Mouse (Mus musculus) liver, embryonic 16.5 days (tissue): ENCODE data around the gene Zfp704. TPM values are rescaled to one million over a fixed set of nuclear protein-coding genes. Genes with fewer than 3 reads are reported as not detected.

Experiments used
- ATAC-seq: fragments of 200-750 bp; cut with Nextera tagmentation; 2 replicates; pipeline ENCODE4 v1.8.0; 2017; ENCODE audit warnings: low read depth, mild to moderate bottlenecking, moderate number of reproducible peaks, moderate library complexity
- H3K27ac ChIP-seq: fragments of 300-500 bp; sonication (generic); 2 replicates; pipeline ENCODE4 v1.5.1; 2014; ENCODE audit warnings: mild to moderate bottlenecking, low read length
- H3K27me3 ChIP-seq: fragments of 300-500 bp; sonication (generic); 2 replicates; pipeline ENCODE4 v1.6.1; 2014; ENCODE audit warnings: low read depth, low read length, mixed read lengths; ENCODE audit not compliant: control insufficient read depth, insufficient read depth
- H3K36me3 ChIP-seq: fragments of 300-500 bp; sonication (generic); 2 replicates; pipeline ENCODE4 v1.6.1; 2014; ENCODE audit warnings: mild to moderate bottlenecking; ENCODE audit not compliant: control insufficient read depth, insufficient read depth
- H3K4me1 ChIP-seq: fragments of 300-500 bp; sonication (generic); 2 replicates; pipeline ENCODE4 v1.6.1; 2014; ENCODE audit warnings: low read depth, low read length, mixed read lengths; ENCODE audit not compliant: control insufficient read depth
- H3K4me2 ChIP-seq: fragments of 300-500 bp; sonication (generic); 2 replicates; pipeline ENCODE4 v1.6.1; 2014; ENCODE audit warnings: low read depth, low read length, mixed read lengths
- H3K4me3 ChIP-seq: fragments of 300-500 bp; sonication (generic); 2 replicates; pipeline ENCODE4 v1.5.1; 2014; ENCODE audit warnings: low read depth, mild to moderate bottlenecking, low read length
- H3K9ac ChIP-seq: fragments of 300-500 bp; sonication (generic); 2 replicates; pipeline ENCODE4 v1.6.1; 2014; ENCODE audit warnings: low read depth, low read length
- H3K9me3 ChIP-seq: fragments of 300-500 bp; sonication (generic); replicated peaks from 2 replicates; pipeline ENCODE4 v1.6.1; 2016; ENCODE audit warnings: low read length; ENCODE audit not compliant: control insufficient read depth
- WGBS: fragments of 180-500 bp; shearing (Covaris S2); extraction: QIAGEN DNeasy Blood & Tissue Kit; methylation state at CpG from one replicate; pipeline ENCODE4 v1.1.7; 2014; ENCODE audit not compliant: insufficient replicate concordance; 5-methylcytosine and 5-hydroxymethylcytosine counted together
- polyA plus RNA-seq: library from polyadenylated mRNA; unstranded; fragments of >200 nt; fragmentation: Nextera tagmentation; extraction: Ambion mirVana; gene quantifications from 2 replicates; pipeline ENCODE4 v1.2.1, GENCODE M21; 2015

Gene Zfp704
- polyA plus RNA-seq, 1 experiment from 2014 or later: 0.97 TPM

DNA sequence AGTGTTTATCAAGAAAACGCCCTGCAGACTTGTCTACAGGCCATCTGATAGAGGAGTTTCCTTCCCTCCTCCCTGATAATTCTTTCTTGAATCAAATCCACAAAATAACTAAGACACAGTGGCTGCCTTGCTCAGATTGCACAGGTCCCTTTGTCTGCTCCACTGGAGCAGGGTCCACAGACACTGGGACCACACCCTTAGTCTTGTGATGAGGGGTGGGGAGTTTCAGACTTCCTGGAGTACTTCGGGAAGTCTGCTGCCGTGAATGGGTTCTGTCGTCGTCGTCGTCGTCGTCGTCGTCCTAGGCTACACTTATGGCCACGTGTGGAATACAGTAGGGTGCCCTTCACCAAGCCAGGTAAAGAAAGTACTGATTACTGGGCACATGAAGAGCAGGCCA is 4.8 kb upstream of the Zfp704 start:
- Histone ChIP-seq H3K4me2 (no peak overlapping the region), H3K36me3 (no peaks in the 10 kb centered on the region), H3K4me3 (no peak overlapping the region), H3K9me3 (no peaks in the 10 kb centered on the region), H3K27me3 (peaks cover 7% of the 10 kb centered on the region), H3K9ac (no peak overlapping the region), H3K27ac (no peak overlapping the region), H3K4me1 (peaks cover 14% of the 10 kb centered on the region)
- ATAC-seq: no peak
- WGBS: 49% methylated on average over 12 of the region's 12 CpGs

DNA sequence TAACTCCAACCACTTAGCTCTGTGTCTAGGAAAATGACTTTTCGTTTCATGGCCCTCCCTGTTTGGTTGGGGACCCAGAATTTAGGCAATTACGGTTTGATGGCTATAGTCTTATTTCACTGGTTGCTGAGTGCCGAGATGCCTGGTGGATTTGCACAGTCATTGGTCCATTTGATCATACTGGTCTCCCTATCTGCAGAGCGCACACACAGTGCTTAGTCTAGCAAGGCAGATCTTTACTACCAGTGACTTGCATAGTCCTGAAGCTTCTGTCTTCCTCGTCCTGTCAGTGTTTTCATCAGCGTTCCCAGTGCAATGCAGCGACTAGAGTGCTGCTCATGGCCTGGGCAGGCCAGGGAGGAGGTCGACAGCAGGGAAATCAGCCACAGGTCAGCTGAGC is 4.1 kb upstream of the Zfp704 start:
- H3K9me3 ChIP-seq: no peaks in the 10 kb centered on the region
- H3K27ac ChIP-seq: no peak overlapping the region
- no peak overlapping the region for H3K4me3 ChIP-seq
- peaks cover 13% of the 10 kb centered on the region for H3K27me3 ChIP-seq
- no peaks in the 10 kb centered on the region for H3K36me3 ChIP-seq
- 0 out of 2 replicates have a peak, but pooled peaks have one; percentile 32 for ATAC-seq
- WGBS: 32% methylated on average over 8 of the region's 8 CpGs
- H3K9ac ChIP-seq: no peak overlapping the region
- H3K4me1 ChIP-seq: peaks cover 14% of the 10 kb centered on the region
- no peak overlapping the region for H3K4me2 ChIP-seq

DNA sequence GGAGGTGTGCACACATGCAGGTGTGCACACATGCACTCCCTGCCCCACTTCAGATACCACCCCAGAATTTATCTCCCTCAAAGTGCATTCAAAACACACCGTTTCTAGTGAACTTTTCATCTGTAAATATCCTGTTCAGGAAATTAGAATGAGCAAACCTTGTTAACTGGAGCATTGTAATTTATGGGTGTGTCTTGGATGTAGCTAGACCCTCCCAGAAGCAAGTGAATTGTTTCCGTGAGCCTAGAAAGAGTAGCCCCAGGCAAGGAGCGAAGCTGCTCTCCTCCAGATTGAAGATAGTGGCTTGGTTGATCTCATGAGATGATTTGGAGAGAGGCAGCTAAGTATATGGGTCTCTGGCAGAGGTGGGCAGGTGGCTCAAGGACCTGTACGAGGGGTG is 1.3 kb upstream of the Zfp704 start:
- ATAC-seq: no peak
- no peak overlapping the region for H3K9ac ChIP-seq
- peaks cover 15% of the 10 kb centered on the region for H3K27me3 ChIP-seq
- H3K4me1 ChIP-seq: peaks cover 23% of the 10 kb centered on the region
- no peak overlapping the region for H3K27ac ChIP-seq
- 48% methylated on average over 4 of the region's 4 CpGs for WGBS
- H3K4me3 ChIP-seq: no peak overlapping the region
- no peaks in the 10 kb centered on the region for H3K36me3 ChIP-seq
- H3K4me2 ChIP-seq: no peak overlapping the region
- no peaks in the 10 kb centered on the region for H3K9me3 ChIP-seq

DNA sequence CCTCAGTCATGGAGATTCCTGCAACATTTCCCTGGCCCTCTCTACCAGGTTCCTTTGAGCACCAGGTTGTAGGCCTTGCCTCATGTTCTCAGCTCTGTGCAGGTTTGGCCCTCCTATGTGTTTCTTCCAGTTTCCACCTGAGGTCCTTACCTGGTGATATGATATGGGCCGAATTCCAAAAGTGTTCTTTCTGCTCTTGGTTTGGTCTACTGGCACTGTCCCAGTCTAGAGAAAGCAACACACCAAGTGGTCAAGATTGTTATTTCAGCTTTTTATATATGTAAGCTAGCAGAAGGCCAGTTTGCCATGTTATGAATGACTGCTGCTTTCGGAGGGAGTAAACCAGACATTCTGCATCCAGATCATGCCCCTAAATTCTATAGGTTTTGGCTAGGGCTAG is 541 bp upstream of the Zfp704 start:
- Histone ChIP-seq H3K9ac (no peak overlapping the region), H3K9me3 (no peaks in the 10 kb centered on the region), H3K27ac (no peak overlapping the region), H3K4me3 (peak overlapping the region; percentile 72; the same call in 1 of the 2 replicates), H3K36me3 (no peaks in the 10 kb centered on the region), H3K4me1 (peaks cover 23% of the 10 kb centered on the region), H3K27me3 (peaks cover 15% of the 10 kb centered on the region), H3K4me2 (peak overlapping the region; percentile 96; the same call in 1 of the 2 replicates)
- no peak for ATAC-seq
- WGBS: 67% methylated on average over 2 of the region's 2 CpGs

DNA sequence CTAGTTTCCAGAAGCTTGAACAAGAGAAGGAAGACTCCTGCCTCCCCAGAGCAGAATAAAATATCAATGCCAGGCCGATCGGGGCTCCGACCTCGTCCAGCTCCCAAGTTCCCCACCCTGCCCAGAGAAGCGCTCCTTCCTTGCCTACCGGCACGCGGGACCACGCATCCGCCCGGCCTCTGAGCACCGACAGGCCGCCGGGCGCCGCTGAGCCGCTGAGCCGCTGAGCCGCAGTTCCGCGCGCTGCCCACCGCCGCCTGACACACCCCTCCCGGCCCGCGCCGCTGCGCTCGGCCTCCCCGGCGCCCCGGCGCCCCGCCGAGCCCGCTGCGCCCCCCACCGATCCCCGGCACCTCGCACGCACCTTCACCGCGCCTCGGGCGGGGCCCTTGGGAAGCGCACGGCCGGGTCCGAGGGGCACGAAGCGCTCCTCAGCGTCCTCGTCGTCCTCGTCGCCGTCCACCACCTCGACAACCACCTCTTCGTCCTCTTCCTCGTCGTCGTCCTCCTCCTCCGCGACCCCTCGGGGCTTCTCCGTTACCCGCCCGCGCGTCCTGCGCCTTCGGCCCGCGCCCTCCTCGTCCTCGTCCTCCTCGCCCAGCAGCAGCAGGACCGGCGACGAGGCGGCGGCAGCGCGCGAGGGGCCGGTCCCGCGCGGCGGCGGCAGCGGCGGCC is 842 bp downstream of the Zfp704 start:
- WGBS: under 1% methylated on average over 65 of the region's 94 CpGs
- H3K4me2 ChIP-seq: peak overlapping the region; percentile 96
- peaks cover 15% of the 10 kb centered on the region for H3K27me3 ChIP-seq
- peak overlapping the region; percentile 53 for H3K27ac ChIP-seq
- peak; percentile 28 for ATAC-seq
- H3K36me3 ChIP-seq: no peaks in the 10 kb centered on the region
- H3K9ac ChIP-seq: peak overlapping the region; percentile 70
- H3K4me1 ChIP-seq: peaks cover 16% of the 10 kb centered on the region
- H3K9me3 ChIP-seq: no peaks in the 10 kb centered on the region
- peak overlapping the region; percentile 72 for H3K4me3 ChIP-seq

DNA sequence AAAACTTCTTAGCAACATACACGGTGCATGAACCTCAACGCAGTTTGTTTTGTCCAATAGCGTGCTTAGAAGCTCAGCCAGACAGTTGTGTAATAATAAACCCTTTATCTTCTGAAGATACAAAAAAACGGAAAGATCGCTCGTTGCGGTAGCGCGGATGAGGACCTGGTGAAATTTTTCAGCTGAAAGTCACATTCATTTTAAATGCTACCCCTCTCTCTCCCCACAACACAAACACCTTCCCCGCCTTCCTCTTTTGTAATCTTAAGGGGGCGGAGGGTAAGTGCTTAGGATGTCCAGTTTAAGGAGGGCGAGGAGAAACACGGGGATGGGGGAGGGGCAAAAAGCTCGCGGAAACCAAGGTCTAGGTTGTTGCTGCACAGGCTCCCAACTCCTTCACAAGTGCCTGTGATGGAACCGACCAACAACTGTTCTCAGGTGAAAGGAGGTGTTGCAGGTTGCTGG is 1.4 kb downstream of the Zfp704 start:
- H3K4me3 ChIP-seq: peak overlapping the region; percentile 72
- no peak overlapping the region for H3K27ac ChIP-seq
- H3K9me3 ChIP-seq: no peaks in the 10 kb centered on the region
- peak overlapping the region; percentile 70 for H3K9ac ChIP-seq
- H3K4me1 ChIP-seq: peaks cover 15% of the 10 kb centered on the region
- no peaks in the 10 kb centered on the region for H3K36me3 ChIP-seq
- no peak for ATAC-seq
- peak overlapping the region; percentile 96 for H3K4me2 ChIP-seq
- peaks cover 15% of the 10 kb centered on the region for H3K27me3 ChIP-seq
- under 1% methylated on average over 16 of the region's 16 CpGs for WGBS

DNA sequence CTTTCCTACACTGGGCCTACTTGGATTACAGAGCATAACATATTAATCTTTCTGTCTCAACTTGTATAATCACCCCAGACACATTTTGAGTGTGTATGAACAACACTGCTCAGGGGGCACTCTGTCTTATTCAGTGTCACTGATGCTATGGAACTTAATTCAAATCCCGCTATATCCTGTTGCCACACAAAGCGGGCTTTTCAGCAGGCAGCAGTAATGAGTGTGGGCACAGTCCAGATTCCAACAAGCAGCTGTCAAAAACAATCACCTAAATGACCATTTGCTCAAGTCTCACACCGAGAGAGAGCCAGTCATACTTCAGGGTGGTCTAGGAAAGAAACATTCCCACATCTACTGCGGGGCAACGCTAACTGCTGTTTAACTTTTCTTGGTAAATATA is 2.2 kb downstream of the Zfp704 start:
- H3K27me3 ChIP-seq: peaks cover 15% of the 10 kb centered on the region
- WGBS: 77% methylated on average over 5 of the region's 5 CpGs

DNA sequence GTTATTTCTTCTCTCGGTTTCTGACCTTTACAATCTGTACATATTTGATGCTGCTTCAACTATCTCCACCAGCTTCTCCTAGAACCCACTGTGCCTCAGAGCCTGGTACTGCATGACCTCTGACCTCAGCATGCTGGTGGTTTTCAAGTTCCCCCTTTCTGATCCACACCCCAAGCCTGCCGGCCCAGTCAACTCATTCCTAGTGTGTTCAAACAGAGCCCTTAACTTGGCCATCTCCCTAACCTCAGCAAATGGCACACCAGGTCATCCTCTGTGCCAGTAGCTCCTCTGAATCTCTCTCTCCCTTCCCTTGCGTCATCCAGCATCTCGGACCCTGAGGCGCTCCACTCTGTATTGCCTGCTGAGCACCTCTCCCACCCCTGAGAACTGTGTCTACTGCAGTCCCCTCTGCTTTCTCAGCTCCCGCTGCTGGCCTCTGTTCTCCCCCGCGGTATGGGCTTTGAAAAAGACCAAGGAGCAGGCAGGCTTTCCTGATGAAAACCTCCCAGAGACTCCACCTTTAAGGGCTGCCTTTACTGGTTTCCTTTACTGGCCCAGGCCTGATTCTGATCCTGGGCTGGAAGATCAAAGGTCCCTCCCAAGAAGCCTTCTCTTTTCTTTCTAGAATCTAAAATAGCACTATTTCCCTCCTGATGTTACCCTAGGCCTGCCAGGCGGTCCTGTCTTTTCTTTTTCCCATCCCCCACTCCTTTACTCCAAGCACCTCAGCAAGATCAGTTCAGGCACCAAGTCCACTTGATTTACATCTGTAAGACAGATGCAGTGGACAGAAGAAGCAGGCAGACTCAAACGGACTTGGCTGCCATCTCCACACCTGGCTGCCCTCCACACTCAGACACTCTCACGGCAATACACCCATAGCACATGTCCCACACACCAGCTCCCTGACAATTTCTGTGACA is 3.8 kb downstream of the Zfp704 start:
- Histone ChIP-seq H3K9me3 (no peaks in the 10 kb centered on the region), H3K4me3 (no peak overlapping the region), H3K27me3 (peaks cover 15% of the 10 kb centered on the region), H3K4me2 (no peak overlapping the region), H3K4me1 (peaks cover 15% of the 10 kb centered on the region), H3K9ac (no peak overlapping the region), H3K36me3 (no peaks in the 10 kb centered on the region), H3K27ac (no peak overlapping the region)
- no peak for ATAC-seq
- WGBS: 55% methylated on average over 11 of the region's 11 CpGs

More for the DNA sequence above, 2.2 kb downstream of the Zfp704 start:
- no peak for ATAC-seq
- Histone ChIP-seq H3K27ac (no peak overlapping the region), H3K4me3 (no peak overlapping the region), H3K9ac (no peak overlapping the region), H3K4me1 (peaks cover 15% of the 10 kb centered on the region), H3K4me2 (peak overlapping the region; percentile 96; the same call in 1 of the 2 replicates), H3K9me3 (no peaks in the 10 kb centered on the region), H3K36me3 (no peaks in the 10 kb centered on the region)

DNA sequence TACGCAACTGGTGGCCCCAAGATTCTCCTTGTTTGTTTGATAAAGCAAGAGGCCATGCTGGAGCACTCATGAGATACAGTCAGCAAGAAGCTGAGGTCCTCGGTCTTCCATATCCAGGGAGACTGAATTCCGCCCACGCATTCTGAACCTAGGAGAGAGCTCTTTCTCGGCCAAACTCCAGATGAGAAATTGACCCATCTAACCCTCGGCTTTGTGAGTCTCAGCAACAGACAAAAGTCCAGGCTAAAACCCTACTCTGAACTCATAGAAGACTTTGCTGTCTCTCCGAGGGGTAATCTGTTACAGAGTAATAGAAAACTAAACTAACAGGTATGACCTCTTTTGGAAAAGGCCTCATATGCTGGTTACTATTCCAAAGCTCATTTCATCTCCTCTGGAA is 4.9 kb downstream of the Zfp704 start:
- Histone ChIP-seq H3K4me3 (no peak overlapping the region), H3K9me3 (no peaks in the 10 kb centered on the region), H3K27ac (no peak overlapping the region), H3K9ac (no peak overlapping the region), H3K36me3 (no peaks in the 10 kb centered on the region), H3K4me2 (no peak overlapping the region), H3K27me3 (peaks cover 9% of the 10 kb centered on the region), H3K4me1 (peaks cover 11% of the 10 kb centered on the region)
- no peak for ATAC-seq
- 68% methylated on average over 7 of the region's 7 CpGs for WGBS
